Mouse (Mus musculus) spleen, postnatal 4 days (tissue): ENCODE results near the gene Becn1.

ENCODE experiments used
- DNase-seq, 2 experiments: peaks; one replicate each; pipeline ENCODE4 v3.0.0; 2022; ENCODE audit warnings: low spot score in 2 of 2

Becn1 gene

DNA sequence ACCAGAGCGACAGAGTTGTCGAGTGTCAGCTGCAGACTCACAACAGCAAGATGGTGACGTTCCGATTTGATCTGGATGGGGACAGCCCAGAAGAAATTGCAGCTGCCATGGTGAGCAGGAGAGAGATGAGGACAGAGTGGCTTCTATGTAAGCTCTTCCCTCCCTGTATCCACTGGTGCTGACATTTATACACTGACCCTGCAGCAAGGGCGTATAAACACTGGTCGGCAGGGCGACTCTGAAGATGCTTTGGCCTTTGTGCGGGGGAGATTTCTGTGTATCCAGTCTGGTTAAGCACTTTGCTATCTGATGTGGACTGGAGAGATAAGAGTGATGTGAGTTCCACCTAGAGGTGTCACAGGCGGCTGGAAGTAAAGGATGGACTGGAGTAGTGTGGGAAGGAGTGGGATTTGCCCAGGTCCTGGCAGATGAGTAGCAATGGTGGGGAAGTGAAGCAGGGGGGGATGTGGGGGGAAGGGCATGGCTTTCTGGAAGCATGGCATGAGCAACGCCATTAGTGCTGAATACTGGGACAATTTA lies 32.4 kb downstream of the Becn1 start:
- no peak for DNase-seq

GRCm38 (mm10) chr11:101265906-101266305 lies 36.2 kb downstream of the Becn1 start:
- no peak for DNase-seq

DNA sequence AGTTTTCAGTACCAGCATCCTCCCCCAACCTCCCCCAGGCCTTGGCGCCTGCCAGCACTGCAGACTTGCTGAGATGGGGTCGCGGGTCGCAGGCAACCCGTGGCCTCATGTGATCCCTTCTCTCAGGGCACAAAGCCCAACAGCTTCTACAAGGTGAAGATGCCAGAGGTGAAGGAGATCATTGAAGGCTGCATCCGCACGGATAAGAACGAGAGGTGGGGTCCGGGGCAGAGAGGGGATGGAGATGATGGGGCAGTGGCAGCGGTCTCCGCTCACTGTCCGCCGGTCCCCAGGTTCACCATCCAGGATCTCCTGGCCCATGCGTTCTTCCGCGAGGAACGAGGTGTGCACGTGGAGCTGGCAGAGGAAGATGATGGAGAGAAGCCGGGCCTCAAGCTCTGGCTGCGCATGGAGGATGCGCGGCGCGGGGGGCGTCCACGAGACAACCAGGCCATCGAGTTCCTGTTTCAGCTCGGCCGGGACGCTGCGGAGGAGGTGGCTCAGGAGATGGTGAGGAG lies 37.1 kb downstream of the Becn1 start:
- peak in 1 of 2 experiments; percentile 62 for DNase-seq

- no peak for DNase-seq
Measured at GRCm38 (mm10) chr11:101263989-101264280, 38.2 kb downstream of the Becn1 start.

DNA sequence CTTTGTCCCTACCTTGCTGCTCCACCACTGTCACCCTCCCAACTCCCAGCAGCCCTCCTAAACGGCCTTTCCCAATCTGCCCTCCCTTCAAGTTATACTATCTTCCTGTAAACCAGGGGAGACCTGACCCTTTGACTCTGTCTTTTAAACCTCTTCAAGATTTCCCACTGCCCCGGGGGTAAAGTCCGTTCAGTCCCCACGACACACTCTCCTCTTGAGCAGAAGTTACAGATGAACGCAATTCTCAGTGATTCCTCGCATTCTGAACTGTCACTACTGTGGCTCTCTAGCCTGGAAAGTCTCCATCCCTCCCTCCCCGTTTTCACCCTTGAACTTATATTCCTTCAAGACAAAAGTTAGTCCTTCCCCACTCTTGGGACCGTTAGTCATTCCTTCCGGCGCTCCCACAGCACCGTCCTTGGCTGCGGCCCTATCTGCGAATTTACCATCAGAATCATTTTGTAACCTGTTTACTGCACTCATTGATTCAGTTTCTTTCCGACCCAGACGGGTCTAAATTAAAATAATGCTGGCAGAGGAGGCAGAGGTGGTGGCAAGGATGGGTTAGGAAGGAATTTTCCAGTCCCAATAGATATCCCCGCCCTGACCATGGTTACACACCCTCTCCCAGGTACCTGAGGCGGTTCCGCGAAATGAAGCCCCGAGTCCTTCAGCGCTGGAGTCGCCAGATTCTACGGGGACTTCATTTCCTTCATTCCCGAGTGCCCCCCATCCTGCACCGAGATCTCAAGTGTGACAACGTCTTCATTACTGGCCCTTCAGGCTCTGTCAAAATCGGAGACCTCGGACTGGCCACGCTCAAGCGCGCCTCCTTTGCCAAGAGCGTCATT lies 38.7 kb downstream of the Becn1 start:
- DNase-seq, result no peak

DNA sequence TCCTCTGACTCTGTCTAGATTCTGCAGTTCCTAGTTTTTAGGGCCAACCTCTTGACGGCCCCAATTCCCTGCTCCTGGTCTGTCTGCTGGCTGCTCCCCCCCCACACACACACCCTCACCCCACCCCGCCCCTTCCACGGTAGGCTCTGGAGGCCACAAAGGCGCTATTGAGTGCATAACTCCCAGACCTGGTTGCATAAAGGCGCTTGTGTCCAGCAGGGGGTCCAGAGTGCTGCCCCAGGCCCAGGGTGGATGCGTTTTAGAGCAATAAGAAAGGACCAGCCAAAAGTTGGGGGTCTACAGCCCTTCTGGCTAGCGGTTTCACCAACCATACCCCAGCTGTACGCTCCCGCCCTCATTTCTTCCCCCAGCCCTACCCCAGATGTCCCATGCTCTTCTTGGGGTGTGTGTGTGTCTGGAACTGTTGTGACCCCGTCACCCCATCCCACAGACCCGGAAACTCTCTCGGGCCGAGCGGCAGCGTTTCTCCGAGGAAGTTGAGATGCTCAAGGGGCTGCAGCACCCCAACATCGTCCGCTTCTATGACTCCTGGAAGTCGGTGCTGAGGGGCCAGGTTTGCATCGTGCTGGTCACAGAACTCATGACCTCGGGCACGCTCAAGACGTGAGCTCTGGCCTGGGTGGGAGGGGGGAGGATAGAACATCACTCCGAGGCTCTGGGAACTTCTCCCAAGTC lies 39.7 kb downstream of the Becn1 start:
- DNase-seq, result peak in 1 of 2 experiments; percentile 66

- no peak for DNase-seq
Measured at GRCm38 (mm10) chr11:101260826-101261380, 41.2 kb downstream of the Becn1 start.

GRCm38 (mm10) chr11:101259948-101260825 lies 41.9 kb downstream of the Becn1 start, which contains the start of gene Wnk4:
Wnk4 (plus strand) TSS chr11:101260567.
- peak; percentile 76 to 84 for DNase-seq

DNA sequence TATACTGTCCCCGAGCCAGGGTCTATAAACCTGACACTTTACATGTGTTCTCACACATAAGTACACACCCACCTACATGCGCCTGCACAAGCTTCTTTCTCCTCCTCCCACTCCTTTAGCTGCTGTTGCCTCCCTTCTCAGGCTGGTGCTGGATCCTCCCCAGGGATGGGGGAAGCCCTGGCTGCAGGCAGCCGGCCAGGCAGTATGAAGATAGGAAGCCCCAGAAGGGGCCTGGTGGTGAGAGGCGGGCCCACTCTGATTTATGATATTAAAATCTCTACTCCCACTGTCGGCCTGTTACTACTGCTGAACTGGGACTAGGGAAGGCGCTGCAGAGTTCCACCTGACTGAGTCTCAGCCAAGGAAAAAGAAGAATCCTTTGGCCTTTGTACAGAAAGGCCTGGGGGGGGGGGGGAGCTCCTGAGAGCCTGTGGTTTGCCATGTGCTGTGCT lies 42.8 kb downstream of the Becn1 start:
- DNase-seq, result peak in 1 of 2 experiments; percentile 64

DNA sequence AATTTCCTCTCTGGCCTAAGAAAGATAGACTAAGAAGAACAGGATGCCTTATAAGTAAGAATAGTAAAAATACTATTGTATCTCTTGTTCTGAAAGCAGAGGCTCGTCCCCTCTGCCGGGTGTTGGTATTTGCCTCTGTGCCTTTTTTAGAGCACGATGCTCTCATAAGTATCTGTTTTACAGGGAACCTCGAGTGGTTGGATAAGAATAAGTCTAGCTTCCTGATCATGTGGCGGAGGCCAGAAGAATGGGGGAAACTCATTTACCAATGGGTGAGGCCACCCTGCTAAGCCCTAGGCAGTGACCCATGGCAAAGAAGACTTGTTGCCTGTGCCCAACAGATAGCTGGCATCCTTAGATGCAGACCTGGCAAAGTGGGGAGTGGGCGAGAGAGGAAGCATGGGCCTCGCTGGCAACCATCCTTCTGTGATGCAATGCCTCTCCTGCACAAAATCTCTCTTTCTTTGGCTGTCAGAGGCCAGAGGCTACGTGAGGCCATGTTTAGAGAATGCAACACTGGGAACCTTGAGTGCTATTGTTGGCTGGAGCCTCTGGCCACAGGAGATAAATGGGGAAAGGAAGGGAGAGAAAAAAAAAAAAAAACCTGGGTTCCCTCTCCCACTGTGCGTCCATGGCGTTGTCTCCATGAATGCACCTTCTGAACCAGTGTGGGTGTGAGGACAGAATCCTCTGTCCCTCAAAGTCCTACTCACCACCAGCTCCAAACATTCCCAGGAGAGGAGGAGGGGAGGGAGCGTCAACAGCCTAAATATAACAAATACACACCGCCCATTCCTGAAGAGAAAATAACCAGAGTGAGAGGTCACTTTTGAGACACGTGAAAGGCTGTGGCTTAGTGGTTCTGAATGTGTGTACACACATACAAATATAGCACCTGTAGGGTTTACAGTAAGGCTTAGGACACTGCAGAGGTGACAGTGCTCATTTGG lies 46.0 kb downstream of the Becn1 start:
- DNase-seq, result no peak

DNA sequence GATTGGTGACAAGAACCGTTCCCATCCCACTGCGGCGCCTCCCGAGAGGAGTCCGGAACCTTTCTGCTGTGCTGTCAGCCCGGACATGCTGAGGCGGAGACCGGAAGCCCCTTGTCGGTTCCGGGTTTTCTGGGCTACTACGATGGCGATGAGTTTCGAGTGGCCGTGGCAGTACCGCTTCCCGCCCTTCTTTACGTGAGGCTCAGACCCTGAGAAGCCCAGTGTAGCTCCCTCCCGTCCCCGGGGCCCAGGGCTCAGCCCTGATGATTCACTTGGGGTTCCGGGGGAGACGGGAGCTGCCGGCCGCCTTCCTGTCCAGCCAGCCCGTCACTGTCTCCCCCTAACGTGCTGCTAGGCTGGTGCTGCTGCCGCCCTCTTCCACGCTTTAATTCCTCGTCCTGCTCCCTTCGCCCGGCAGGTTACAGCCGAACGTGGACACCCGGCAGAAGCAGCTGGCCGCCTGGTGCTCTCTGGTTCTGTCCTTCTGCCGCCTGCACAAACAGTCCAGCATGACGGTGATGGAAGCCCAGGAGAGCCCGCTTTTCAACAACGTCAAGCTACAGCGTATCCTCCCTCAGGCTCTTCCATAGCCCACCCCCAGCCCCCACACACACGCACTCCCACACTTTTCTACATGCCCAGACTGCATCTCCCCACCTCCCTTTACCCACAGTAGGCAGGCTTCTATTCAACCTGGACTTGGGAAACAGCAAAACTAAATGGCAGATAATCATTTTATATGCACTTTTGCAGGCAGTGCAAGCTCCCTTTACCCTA lies 48.3 kb downstream of the Becn1 start, which contains the start of gene Vps25:
Gene Vps25 (plus strand): TSS at position 95 of the 777 bp plus-strand sequence.
- DNase-seq, result peak; percentile 85 to 92

DNA sequence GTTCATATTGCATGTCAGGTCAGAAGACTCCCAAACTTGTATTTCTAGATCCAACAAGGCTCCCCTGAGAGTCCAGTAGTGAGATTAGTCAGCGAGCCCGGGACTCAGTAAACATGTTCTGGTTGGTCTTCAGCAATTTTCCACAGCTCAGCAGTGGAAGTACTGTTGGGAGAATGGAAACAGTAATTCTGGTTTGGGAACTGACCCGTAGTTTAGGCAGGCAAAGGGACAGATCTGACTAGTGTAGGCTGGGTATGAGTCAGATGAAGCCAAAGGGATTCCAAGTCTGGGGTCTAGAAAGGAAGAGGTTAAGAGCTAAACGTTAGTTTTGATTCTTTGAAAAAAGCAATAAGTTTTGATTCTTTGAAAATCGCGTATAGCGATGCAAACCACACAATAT lies 49.1 kb downstream of the Becn1 start:
- no peak for DNase-seq

DNA sequence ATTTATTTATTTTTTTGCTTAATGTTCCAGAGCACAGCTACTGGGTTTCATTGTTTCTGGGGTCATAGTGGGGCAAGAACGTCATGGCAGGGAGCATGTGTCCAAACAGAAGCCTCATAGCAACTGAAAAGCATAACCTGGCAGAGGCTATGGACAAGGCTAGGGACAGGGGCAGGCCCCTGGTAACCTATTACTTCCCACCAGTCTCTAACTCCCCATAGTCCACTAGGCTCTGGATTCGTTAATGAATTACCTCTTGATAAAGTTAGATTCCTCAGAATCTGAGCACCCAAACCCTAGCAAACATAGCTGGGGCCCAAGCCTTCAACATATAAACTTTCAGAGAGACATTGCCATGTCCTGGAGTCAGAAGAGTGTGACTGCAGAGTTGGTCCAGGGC lies 51.1 kb downstream of the Becn1 start:
- no peak for DNase-seq

GRCm38 (mm10) chr11:101248258-101248994 lies 53.7 kb downstream of the Becn1 start:
- peak; percentile 56 to 80 for DNase-seq

GRCm38 (mm10) chr11:101247521-101248030 lies 54.5 kb downstream of the Becn1 start:
- no peak for DNase-seq

DNA sequence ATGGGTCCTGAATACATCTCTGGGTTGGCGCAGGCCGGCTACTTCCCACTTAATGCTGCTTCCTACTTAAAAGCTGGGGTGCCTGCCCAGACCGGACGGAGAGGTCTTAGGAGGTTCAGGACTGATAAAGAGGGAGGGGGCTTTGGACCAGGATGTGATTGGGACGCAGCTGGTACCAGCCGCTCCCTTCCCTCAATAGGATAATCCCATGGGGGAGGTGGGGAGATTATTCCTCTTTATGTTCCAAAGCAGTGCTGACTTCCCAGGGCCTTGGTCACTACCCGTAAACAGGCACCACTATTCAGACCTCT lies 55.4 kb downstream of the Becn1 start:
- DNase-seq, result no peak

- DNase-seq, result no peak
Measured at GRCm38 (mm10) chr11:101245855-101246701, 56.0 kb downstream of the Becn1 start, which contains the start of gene Ramp2. Ramp2 (plus strand) TSS chr11:101246028.
